Mouse (Mus musculus): Measurements from ENCODE around the gene Nagpa.

DNA sequence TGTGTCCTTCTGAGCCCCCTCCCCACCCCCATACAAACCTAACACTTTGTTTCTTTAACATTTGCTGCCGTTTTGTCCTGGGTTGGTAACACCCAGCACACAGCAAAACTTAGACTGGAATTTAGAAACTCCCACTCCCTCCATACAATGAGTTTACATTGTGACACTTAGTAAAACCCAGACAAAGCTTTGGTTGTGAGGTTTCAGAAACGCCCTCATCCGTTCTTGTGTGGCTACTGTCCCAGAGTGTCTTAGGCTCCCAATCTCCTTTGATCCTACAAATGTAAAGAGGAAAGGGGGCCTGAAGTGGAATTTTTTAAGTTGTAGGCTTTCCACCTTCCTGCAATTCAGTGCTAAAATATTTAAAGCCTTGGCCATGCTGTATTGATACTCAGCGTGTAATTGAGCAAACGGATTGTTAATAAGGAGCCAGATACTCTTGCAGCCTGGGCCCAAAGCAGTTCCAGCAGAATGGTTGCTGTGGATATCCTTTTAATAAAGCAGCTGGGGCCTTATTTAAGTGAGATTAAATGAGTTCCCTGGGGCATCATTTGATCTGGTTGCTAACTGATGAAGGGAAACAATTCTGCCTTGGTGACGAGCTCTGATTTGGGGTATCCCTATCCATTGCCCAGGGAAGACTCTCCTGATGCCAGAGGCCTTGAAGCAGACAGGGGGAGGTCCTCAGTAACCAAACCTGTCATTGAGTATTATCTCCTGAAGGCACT, 50.3 kb downstream of the Nagpa start:
- TF ChIP-seq GATA1 (IDR thresholded peaks at IDR 0.05; ENCODE audit: low read length) (no peak), TAL1 (IDR thresholded peaks at IDR 0.05; ENCODE audit: low read length) (no peak)
